Mouse (Mus musculus) intestine, embryonic 15.5 days (tissue): ENCODE data around the gene Rtn4rl1. TPM values are rescaled to one million over a fixed set of nuclear protein-coding genes. Genes with fewer than 3 reads are reported as not detected.

Experiments
- ATAC-seq: fragments of 200-750 bp; cut with Nextera tagmentation; 2 replicates; pipeline ENCODE4 v1.8.0; 2017; ENCODE audit warnings: moderate TSS enrichment, moderate library complexity
- H3K27ac ChIP-seq: fragments of 300-500 bp; sonication (generic); 2 replicates; pipeline ENCODE4 v1.5.1; 2015; ENCODE audit warnings: mild to moderate bottlenecking, inconsistent platforms
- H3K27me3 ChIP-seq: fragments of 300-500 bp; sonication (generic); replicated peaks from 2 replicates; pipeline ENCODE4 v1.6.1; 2015; ENCODE audit warnings: inconsistent platforms
- H3K36me3 ChIP-seq: fragments of 300-500 bp; sonication (generic); 2 replicates; pipeline ENCODE4 v1.6.1; 2015; ENCODE audit warnings: inconsistent platforms
- H3K4me1 ChIP-seq: fragments of 300-500 bp; sonication (generic); replicated peaks from 2 replicates; pipeline ENCODE4 v1.6.1; 2015; ENCODE audit warnings: inconsistent platforms
- H3K4me2 ChIP-seq: fragments of 300-500 bp; sonication (generic); replicated peaks from 2 replicates; pipeline ENCODE4 v1.6.1; 2015; ENCODE audit warnings: mild to moderate bottlenecking, inconsistent platforms
- H3K4me3 ChIP-seq: fragments of 300-500 bp; sonication (generic); replicated peaks from 2 replicates; pipeline ENCODE4 v1.5.1; 2015; ENCODE audit warnings: inconsistent platforms
- H3K9ac ChIP-seq: fragments of 300-500 bp; sonication (generic); 2 replicates; pipeline ENCODE4 v1.6.1; 2015; ENCODE audit warnings: inconsistent platforms
- H3K9me3 ChIP-seq: fragments of 300-500 bp; sonication (generic); 2 replicates; pipeline ENCODE4 v1.6.1; 2016; ENCODE audit warnings: inconsistent platforms
- WGBS: fragments of 180-500 bp; shearing (Covaris S2); methylation state at CpG from one replicate; pipeline ENCODE4 v1.1.7; 2015; 5-methylcytosine and 5-hydroxymethylcytosine counted together
- polyA plus RNA-seq: library from polyadenylated mRNA; unstranded; fragments of >200 nt; fragmentation: Nextera tagmentation; extraction: Ambion mirVana; gene quantifications from 2 replicates; pipeline ENCODE4 v1.2.1, GENCODE M21; 2015

The Rtn4rl1 gene
- polyA plus RNA-seq, 1 experiment from 2014 or later, result 1.8 TPM

DNA sequence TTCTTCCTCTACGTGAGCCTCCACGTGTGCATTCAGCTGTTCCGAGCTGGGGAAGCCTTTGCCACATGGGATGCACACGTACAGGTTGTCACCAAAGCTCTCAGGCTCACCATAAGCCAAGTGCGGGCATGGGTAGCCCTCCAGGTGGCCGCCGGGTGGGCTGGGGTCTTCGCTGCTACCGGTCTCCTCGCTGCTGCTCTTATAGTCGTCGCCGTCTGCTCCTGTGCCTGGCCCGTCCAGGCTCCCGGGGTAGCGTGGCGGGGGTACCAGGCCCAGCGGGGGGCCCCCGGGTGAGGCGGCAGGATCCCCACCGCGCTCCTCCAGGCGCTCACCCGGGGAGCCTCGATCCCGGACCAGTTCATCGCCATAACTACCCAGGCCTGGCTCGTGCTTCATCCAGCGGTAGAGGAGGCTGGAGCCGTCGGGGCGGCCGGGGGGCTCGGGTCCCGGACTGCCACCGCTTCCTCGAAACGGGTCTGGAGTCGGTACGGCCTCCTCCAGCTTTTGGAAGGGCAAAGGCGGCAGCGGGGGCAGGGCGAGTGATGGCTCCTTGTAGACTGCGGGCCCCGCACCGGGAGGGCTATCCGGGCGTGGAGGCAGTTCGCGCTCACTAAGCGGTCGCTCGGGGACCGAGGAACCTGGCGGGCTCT lies 27.3 kb upstream of the Rtn4rl1 start:
- ATAC-seq, result no peak
- Histone ChIP-seq H3K9ac (peak overlapping the region; percentile 86), H3K4me1 (peaks cover 62% of the 10 kb centered on the region), H3K4me3 (peak overlapping the region; percentile 71), H3K36me3 (peaks cover 7% of the 10 kb centered on the region; the same call in 1 of the 2 replicates), H3K27ac (peak overlapping the region; percentile 94), H3K4me2 (peak overlapping the region; percentile 96), H3K9me3 (no peaks in the 10 kb centered on the region), H3K27me3 (peaks cover 36% of the 10 kb centered on the region)
- 13% methylated on average over 55 of the region's 55 CpGs for WGBS

DNA sequence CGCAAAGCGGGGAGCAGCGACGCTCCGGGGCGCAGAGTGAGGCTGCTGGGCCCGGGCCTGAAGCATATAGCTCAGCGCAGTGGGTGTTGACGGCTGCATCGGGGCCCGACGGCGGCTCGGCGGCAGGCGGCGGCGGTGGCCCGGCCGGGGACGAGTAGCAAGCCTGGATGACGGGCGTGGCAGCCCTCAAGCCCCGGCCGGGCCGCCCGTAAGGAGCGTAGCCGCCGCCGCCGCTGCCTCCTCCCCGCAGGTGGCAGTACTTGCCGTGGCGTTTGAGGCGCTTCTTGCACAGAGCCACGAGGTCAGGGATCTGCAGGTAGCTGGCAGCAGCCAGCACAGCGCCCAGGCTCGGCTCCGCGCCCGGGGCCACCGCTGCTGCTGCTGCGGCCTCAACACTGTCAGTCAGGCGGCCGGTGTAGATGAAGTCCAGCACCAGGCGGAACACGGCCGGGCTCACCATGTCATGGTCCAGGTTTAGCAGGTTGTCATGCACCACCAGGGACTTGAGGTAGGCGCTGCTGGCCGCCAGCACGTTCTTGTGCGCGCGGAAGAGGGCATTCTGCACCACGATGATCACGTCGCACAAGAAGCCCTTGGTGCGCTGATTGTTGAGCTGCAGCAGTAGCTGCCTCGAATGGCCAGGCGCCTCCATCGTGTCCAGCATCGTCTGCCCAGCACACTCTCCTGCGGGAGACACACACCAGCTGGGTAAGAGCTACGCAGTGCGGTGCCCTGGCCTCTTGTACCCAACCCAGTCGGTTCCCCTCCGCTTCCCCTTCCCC lies 26.5 kb upstream of the Rtn4rl1 start:
- WGBS, result 5% methylated on average over 68 of the region's 68 CpGs
- Histone ChIP-seq H3K9ac (peak overlapping the region; percentile 86), H3K27me3 (peaks cover 43% of the 10 kb centered on the region), H3K4me1 (peaks cover 59% of the 10 kb centered on the region), H3K36me3 (peaks cover 4% of the 10 kb centered on the region; the same call in 1 of the 2 replicates), H3K4me3 (peak overlapping the region; percentile 71), H3K27ac (peak overlapping the region; percentile 94), H3K9me3 (no peaks in the 10 kb centered on the region), H3K4me2 (peak overlapping the region; percentile 96)
- ATAC-seq, result no peak

DNA sequence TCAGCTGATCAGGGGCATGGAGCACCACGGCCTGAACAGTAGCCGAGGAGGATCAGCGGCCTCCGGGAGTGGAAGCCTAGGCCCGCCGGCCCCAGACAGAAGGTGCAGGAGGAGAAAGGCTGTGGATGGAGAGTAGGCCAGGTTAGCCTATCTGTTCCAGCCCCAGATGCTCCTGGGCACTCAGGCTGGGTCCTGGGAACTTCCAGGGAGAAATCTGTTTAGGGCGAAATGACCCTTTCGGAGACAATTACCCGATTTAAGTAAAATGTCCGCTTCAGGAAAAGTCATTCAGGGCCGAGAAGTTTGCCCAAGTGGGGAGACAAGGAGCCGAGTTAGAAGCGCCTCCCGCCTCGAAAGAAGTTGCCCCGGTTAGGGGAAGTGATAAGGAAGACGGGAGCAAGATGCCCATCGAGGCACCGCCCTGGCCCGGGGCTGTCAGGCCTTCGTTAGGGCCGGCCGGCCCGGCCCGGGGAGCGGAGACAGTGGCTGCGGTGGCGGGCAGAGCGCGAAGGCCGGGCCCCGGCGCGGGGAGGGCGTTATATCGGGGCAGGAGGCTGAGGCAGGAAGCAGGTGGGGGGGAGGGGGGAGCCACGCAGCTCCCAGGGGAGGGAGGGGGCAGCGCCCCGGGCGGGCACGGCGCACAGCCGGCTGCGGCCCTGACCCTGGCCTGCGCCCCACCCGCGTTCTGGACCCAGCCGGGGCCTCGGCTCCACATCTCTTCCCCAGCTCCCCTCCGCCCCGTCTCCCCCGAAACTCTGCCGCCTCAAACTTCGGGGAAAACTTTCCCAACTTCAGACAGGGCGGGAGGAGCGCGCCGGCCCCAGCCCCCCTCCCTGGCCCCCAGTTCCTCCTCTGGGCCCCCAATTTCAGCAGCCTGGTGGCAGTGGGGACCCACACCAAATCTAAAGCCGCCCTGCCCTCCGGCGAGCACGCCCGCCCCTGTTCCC lies 25.7 kb upstream of the Rtn4rl1 start:
- no peak for ATAC-seq
- Histone ChIP-seq H3K36me3 (peaks cover 1% of the 10 kb centered on the region; the same call in 1 of the 2 replicates), H3K27ac (peak overlapping the region; percentile 94), H3K9me3 (no peaks in the 10 kb centered on the region), H3K4me3 (peak overlapping the region; percentile 71), H3K4me1 (peaks cover 62% of the 10 kb centered on the region), H3K27me3 (peaks cover 51% of the 10 kb centered on the region), H3K4me2 (peak overlapping the region; percentile 96), H3K9ac (peak overlapping the region; percentile 86)
- WGBS, result 7% methylated on average over 62 of the region's 63 CpGs

DNA sequence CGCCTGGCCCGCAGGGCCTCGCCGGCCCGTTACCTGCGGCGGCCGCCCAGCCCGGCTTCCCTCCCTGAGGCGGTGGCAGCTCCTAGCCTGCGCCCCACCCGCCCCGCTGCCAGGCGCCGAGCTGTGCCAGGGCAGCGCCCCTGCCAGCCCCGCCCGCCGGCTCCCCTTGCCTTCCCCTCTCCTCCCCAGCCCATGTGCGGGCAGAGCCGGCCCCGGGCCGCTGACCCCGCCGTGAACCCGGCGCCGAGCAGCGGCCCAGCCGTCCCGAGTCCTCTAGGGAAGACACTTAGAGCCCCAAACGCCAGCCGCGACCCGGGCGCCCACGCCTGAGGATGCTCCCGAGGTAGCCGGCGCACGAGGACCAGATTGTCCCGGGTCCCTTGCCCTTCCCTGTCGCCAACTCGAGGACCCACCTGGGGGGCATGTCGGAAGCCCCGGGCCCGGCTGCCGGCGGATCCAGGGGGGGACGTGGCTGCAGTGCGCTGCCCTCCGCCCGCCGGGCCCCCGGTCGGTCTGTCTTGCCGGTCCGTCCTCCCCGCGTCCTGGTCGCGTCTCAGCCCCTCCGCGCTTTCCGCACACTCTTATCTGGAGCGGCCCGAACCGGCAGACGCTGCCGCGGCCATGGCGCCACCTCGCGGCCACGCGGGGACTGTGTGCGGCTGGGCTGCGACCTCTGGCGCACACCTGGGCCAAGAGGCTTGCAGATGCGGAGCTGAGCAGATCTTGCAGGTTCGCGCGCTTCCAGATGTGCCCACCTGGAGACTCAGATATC lies 24.8 kb upstream of the Rtn4rl1 start:
- Histone ChIP-seq H3K4me2 (peak overlapping the region; percentile 96), H3K9ac (peak overlapping the region; percentile 86), H3K36me3 (no peaks in the 10 kb centered on the region), H3K4me3 (peak overlapping the region; percentile 71), H3K27me3 (peaks cover 55% of the 10 kb centered on the region), H3K4me1 (peaks cover 64% of the 10 kb centered on the region), H3K27ac (peak overlapping the region; percentile 94), H3K9me3 (no peaks in the 10 kb centered on the region)
- ATAC-seq, result peak; percentile 50
- WGBS, result under 1% methylated on average over 79 of the region's 83 CpGs

DNA sequence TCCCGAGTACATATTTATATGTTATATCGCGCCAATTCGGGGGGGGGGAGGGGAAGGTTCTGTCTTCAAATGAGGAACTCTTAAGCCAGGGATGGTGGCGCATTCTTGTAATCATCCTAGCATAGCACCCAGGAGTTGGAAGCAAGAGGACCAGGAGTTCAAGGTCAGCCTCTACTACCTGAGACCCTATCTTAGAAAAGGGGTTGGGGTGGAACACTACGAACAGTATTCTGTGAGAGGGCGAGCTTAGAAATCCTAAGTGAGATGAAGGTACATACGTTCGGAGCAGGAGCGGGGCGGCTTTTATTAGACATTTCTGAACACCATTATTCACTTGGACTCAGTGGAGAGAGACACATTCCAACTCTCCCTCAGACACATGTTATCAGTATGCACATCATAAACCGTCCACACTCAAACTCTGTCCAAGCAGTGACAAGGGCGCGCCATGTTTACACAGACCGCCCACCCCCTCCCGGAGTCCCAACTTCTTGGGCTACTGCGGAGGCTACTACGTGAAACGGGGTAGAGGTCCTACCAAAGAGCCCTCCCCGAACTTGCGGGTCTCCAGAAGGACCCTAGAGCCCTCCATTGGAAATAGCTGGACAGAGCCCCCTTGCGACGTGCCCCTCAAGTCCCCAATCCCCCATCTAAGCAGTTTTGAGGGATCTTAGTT lies 24.0 kb upstream of the Rtn4rl1 start, which contains the start of gene Hic1:
Hic1 (minus strand) TSS at position 115 of the 676 bp plus-strand sequence.
- 3% methylated on average over 23 of the region's 23 CpGs for WGBS
- Histone ChIP-seq H3K27me3 (peaks cover 55% of the 10 kb centered on the region), H3K4me3 (peak within 1 kb of the TSS; percentile 71), H3K4me1 (peaks cover 65% of the 10 kb centered on the region), H3K9me3 (no peaks in the 10 kb centered on the region), H3K27ac (peak within 1 kb of the TSS; percentile 94), H3K9ac (peak within 1 kb of the TSS; percentile 86), H3K4me2 (peak within 1 kb of the TSS; percentile 96), H3K36me3 (no peaks in the 10 kb centered on the region)
- ATAC-seq, result no peak

DNA sequence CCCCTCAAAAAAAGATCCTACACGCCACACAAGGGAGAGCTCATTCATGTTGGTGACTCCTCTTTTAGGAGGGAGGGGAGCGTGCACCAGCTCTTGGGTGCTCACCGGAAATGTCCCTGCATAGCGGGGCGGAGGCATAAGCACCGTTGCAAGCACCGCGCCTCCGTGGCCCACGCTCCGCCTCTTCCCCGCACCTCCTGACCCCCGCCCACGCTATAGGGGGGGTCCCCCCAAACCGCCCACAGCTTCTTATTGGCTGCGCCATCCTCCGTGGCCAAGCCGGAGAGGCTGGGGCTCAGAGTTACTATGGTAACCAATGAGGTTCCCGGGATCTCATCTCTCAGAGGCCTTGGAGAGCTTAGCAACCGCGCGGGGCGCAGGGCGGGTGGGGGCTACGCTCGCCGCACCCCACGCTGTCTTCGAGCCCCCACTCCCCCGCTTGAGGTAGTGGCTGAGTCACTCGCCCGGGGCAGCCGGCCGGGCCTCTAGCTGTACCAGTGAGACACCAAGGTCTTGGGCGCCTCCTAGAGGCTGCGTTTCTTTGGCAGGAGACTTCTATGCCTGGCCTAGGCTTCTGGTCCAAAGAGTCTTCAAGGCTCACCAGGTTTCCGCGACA lies 23.3 kb upstream of the Rtn4rl1 start:
- peaks cover 55% of the 10 kb centered on the region for H3K27me3 ChIP-seq
- no peaks in the 10 kb centered on the region for H3K36me3 ChIP-seq
- ATAC-seq, result peak; percentile 57
- peak overlapping the region; percentile 96 for H3K4me2 ChIP-seq
- peak overlapping the region; percentile 71 for H3K4me3 ChIP-seq
- H3K27ac ChIP-seq, result peak overlapping the region; percentile 71
- H3K4me1 ChIP-seq, result peaks cover 60% of the 10 kb centered on the region
- H3K9me3 ChIP-seq, result no peaks in the 10 kb centered on the region
- no peak overlapping the region; the same call in 1 of the 2 replicates for H3K9ac ChIP-seq
- WGBS, result under 1% methylated on average over 38 of the region's 38 CpGs

DNA sequence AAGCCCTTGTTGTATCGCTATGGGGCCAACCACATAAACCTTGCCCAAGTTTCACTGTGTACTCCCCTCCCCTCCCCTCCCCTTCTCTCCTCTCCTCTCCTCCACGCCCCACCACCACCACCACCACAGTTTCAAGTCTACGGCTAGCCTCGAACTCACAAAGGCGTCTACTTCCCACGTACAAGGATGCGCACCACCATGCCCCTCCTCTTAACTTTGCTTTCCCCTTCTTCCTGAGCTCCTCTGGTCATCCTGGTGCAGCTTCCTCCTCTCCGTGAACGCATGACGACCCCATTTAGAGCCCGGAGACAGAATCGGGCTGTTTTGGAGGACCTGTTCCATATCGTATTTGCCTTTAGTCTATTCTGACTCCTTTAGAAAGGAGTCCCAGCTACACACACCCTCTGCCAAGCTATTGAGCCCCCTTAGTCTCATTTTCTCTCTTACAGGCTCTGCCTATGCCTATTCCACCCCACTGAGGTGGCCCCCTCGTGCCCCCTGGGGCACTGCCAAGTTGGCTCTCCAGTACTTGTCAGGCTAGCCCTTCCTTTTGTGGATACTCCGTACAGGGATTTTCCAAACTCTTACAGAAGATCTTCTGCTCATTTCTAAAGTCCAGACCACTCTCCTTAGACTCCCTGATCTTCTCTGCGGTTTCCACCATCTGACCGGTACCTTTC lies 22.3 kb upstream of the Rtn4rl1 start:
- H3K9ac ChIP-seq, result no peak overlapping the region
- H3K27ac ChIP-seq, result no peak overlapping the region
- ATAC-seq, result no peak
- peaks cover 51% of the 10 kb centered on the region for H3K4me1 ChIP-seq
- H3K9me3 ChIP-seq, result no peaks in the 10 kb centered on the region
- H3K27me3 ChIP-seq, result peaks cover 48% of the 10 kb centered on the region
- WGBS, result 14% methylated on average over 17 of the region's 17 CpGs
- no peak overlapping the region for H3K4me3 ChIP-seq
- no peaks in the 10 kb centered on the region for H3K36me3 ChIP-seq
- peak overlapping the region; percentile 97 for H3K4me2 ChIP-seq

DNA sequence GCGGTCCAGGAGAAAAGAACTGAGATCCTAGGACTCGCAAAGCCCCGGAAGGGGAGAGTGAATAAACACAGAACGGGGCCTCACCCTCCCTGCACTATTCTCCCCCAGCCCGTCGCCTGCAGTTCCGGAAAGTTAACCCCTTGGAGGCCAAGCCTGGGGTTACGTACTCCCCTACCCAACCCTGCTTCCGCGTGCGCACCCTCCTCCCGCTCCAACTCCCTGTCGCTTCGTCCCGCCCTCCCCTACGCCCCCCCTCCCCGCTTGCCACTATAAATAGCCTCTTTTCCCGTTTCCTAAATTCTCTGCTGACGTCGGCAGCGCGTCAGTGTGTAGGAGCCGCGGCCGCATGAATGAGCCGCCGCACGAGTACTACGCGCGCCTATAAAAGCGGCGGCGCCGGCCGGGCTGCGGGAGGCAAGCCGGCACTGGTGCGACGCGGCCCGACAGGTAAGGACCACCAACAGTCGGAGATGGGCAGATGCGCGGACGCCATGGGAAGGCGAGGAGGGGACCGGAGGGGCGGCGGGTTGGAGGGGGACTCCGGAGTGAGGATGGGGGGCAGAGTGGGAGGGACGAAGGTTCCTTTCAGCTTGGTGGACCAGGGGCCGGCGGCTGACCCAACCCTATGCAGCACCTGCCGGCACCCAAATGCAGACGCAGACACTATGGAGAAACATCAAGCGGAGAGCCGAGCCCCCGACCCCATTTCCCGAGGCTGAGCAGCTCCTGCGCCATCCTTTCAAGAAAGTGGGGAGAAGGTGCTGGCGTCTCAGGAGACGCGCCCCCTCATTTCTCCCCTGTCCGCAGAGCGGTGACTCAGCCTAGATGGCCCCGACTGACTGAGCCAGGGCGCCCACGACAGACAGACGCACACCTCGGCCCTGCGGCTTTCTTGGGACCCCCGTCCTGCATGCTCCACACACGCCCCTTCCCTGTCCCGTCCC lies 21.2 kb upstream of the Rtn4rl1 start:
- Histone ChIP-seq H3K4me1 (peaks cover 45% of the 10 kb centered on the region), H3K36me3 (0 out of 2 replicates have a peak, but pooled peaks cover 5% of the 10 kb centered on the region), H3K27me3 (peaks cover 39% of the 10 kb centered on the region), H3K4me3 (peak overlapping the region; percentile 71), H3K4me2 (peak overlapping the region; percentile 97), H3K9me3 (no peaks in the 10 kb centered on the region), H3K27ac (no peak overlapping the region), H3K9ac (0 out of 2 replicates have a peak overlapping the region, but pooled peaks have one; percentile 26)
- under 1% methylated on average over 74 of the region's 75 CpGs for WGBS
- 0 out of 2 replicates have a peak, but pooled peaks have one; percentile 0 for ATAC-seq

DNA sequence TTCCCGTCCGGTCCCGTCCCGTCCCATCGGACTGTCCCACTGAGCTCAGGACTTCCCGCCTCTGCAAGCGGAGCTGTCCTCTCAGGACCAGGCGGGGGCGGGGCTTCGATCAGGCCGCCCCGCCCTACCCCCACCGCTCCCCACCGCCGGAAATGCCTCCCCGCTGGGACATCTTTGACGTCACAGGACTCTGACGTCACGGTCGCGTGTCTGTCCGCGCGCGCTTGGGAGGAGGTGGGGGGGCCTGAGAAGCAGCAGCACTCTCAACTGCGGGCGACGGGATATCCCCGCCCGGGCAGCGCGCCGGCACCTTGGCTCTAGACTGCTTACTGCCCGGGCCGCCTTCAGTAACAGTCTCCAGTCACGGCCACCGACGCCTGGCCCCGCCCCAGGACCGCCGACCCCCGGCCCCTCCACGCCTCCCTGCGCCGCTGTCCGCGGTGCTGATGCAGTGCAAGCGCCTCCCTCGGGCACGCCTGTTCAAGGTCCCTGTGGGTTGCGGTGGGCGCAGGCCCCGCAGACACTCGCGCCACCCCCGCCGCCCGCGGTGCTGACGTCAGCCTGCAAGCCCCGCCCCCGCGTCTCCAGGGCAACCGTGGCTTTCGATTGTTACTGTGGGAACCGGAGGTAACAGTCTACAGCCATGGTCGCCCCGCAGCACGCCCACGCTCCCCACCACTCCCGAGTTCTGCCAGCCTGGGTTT lies 20.3 kb upstream of the Rtn4rl1 start:
- under 1% methylated on average over 71 of the region's 71 CpGs for WGBS
- peak overlapping the region; percentile 71 for H3K4me3 ChIP-seq
- H3K9ac ChIP-seq, result peak overlapping the region; percentile 26
- peaks cover 47% of the 10 kb centered on the region for H3K4me1 ChIP-seq
- no peak overlapping the region for H3K27ac ChIP-seq
- H3K27me3 ChIP-seq, result peaks cover 35% of the 10 kb centered on the region
- 0 out of 2 replicates have a peak, but pooled peaks cover 5% of the 10 kb centered on the region for H3K36me3 ChIP-seq
- H3K4me2 ChIP-seq, result peak overlapping the region; percentile 97
- H3K9me3 ChIP-seq, result no peaks in the 10 kb centered on the region
- ATAC-seq, result peak; percentile 66
